Mouse (Mus musculus) testis, adult 2 months (tissue): ENCODE results near the gene Kng2.

ENCODE experiments used
- CTCF ChIP-seq: fragments of 200-500 bp; IDR thresholded peaks from 2 replicates; pipeline ENCODE4 v1.5.1; 2012; ENCODE audit warnings: low read depth, mild to moderate bottlenecking, inconsistent platforms, low read length, moderate library complexity; ENCODE audit not compliant: control insufficient read depth, insufficient read depth, insufficient replicate concordance
- POLR2A ChIP-seq: fragments of 200-500 bp; IDR thresholded peaks from 2 replicates; pipeline ENCODE4 v1.6.1; 2012; ENCODE audit warnings: low read depth, mild to moderate bottlenecking, inconsistent platforms, low read length, moderate library complexity; ENCODE audit not compliant: control insufficient read depth

DNA sequence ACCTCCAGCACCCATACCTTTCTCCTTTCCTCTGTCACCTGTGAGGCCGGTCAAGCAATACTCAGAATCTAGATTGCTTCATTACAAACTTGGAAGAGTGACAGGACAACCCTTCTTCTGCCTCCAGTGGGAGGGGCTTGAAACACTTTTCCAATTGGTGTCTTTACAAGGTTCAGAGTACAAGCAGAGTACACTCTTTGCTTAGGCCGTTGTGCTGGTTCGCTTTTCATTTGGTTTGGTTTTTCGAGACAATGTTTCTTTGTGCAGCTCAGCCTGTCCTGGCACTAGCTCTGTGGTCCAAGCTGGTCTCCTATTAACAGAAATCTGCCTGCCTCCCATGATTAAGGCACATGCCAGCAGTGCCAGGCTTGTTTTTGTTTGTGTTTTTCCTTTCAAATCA lies 10.0 kb upstream of the Kng2 start:
- TF ChIP-seq POLR2A: no peak
- TF ChIP-seq CTCF: no peak
